Mouse (Mus musculus): ENCODE results near the gene Mpped2.

- TF ChIP-seq EP300 (optimal IDR thresholded peaks at IDR 0.05) (no peak), CTCF (IDR thresholded peaks at IDR 0.05; ENCODE audit: low read depth) (no peak)
Measured at GRCm38 (mm10) chr2:106833212-106833611, 140.1 kb downstream of the Mpped2 start.
